Mouse (Mus musculus) limb, embryonic 14.5 days (tissue): ENCODE results near the gene Armc10. TPM values are rescaled to one million over a fixed set of nuclear protein-coding genes. Genes with fewer than 3 reads are reported as not detected.
"Not testable (repeated sequence)": the region's sequence is repeated elsewhere in the genome, so short reads cannot be mapped to it uniquely, and the experiment has no call there.

Source experiments
- ATAC-seq: fragments of 200-750 bp; cut with Nextera tagmentation; 2 replicates; pipeline ENCODE4 v1.8.0; 2017; ENCODE audit warnings: low read depth, moderate number of reproducible peaks, moderate TSS enrichment; ENCODE audit not compliant: low FRiP score
- DNase-seq: peaks from one replicate; pipeline ENCODE4 v3.0.0-alpha.2; 2015; ENCODE audit warnings: low spot score
- H3K27ac ChIP-seq: fragments of 300-500 bp; sonication (generic); replicated peaks from 2 replicates; pipeline ENCODE4 v1.5.1; 2014; ENCODE audit warnings: low read depth, mild to moderate bottlenecking, low read length, moderate library complexity, mixed read lengths
- H3K27me3 ChIP-seq: fragments of 300-500 bp; sonication (generic); 2 replicates; pipeline ENCODE4 v1.6.1; 2014; ENCODE audit warnings: low read length, mixed read lengths; ENCODE audit not compliant: control insufficient read depth, insufficient read depth
- H3K36me3 ChIP-seq: fragments of 300-500 bp; sonication (generic); 2 replicates; pipeline ENCODE4 v1.6.1; 2014; ENCODE audit warnings: mild to moderate bottlenecking, low read length, moderate library complexity, mixed read lengths; ENCODE audit not compliant: control insufficient read depth, insufficient read depth
- H3K4me1 ChIP-seq: fragments of 300-500 bp; sonication (generic); 2 replicates; pipeline ENCODE4 v1.6.1; 2014; ENCODE audit warnings: antibody characterized with exemption, low read length, mixed read lengths; ENCODE audit not compliant: control insufficient read depth, insufficient read depth
- H3K4me2 ChIP-seq: fragments of 300-500 bp; sonication (generic); replicated peaks from 2 replicates; pipeline ENCODE4 v1.6.1; 2014; ENCODE audit warnings: low read depth, mild to moderate bottlenecking, low read length, moderate library complexity; ENCODE audit not compliant: severe bottlenecking
- H3K4me3 ChIP-seq: fragments of 300-500 bp; sonication (generic); replicated peaks from 2 replicates; pipeline ENCODE4 v1.5.1; 2014; ENCODE audit warnings: low read length
- H3K9ac ChIP-seq: fragments of 300-500 bp; sonication (generic); 2 replicates; pipeline ENCODE4 v1.6.1; 2014; ENCODE audit warnings: mild to moderate bottlenecking, low read depth, low read length, moderate library complexity; ENCODE audit not compliant: severe bottlenecking
- H3K9me3 ChIP-seq: fragments of 300-500 bp; sonication (generic); 2 replicates; pipeline ENCODE4 v1.6.1; 2016; ENCODE audit warnings: low read length; ENCODE audit not compliant: control insufficient read depth
- POLR2A ChIP-seq: fragments of 200-500 bp; IDR thresholded peaks from 2 replicates; pipeline ENCODE4 v1.8.0; 2012; ENCODE audit warnings: inconsistent platforms, mild to moderate bottlenecking, moderate library complexity, borderline replicate concordance; ENCODE audit not compliant: insufficient read depth, insufficient read length; ENCODE audit errors: extremely low read depth
- WGBS: fragments of 180-500 bp; shearing (Covaris S2); extraction: QIAGEN DNeasy Blood & Tissue Kit; methylation state at CpG from one replicate; pipeline ENCODE4 v1.1.7; 2014; 5-methylcytosine and 5-hydroxymethylcytosine counted together
- polyA plus RNA-seq, 2 experiments: library from polyadenylated mRNA; depleted of rRNA in 1 of 2; stranded (reverse) in 1 of 2; unstranded in 1 of 2; fragments of >200 nt; fragmentation: Nextera tagmentation in 1 of 2; extraction: Ambion mirVana in 1 of 2; gene quantifications; 2 replicates each; pipeline versions ENCODE4 v1.2.1 to v1.2.3; 2012 to 2014

Armc10 gene
- polyA plus RNA-seq, 2 experiments: 44.4 to 56.0 TPM

DNA sequence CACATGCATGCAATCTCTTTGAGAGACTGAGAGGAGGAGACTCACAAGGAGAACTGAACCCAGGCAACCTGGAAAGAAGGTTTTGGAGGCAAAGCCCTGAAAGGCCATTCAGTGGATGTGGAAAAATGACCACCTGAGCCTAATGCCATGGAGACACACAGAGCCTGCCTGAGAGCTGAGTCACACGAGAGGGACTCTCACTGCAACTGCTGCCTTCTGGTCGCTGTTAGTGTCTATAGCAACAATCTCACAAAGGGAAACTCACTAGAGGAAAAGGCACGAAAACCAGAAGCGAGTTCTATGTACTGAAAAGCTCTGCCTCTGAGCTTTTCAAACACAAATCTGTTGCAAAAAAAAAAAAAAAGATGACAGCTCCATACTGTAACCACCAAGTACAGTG lies 41.4 kb downstream of the Armc10 start:
- 71% methylated on average over 4 of the region's 4 CpGs for WGBS
- Histone ChIP-seq H3K4me3 (no peak overlapping the region), H3K27ac (no peak overlapping the region), H3K27me3 (no peaks in the 10 kb centered on the region), H3K36me3 (0 out of 2 replicates have a peak, but pooled peaks cover 3% of the 10 kb centered on the region), H3K4me2 (no peak overlapping the region), H3K9ac (no peak overlapping the region), H3K4me1 (no peaks in the 10 kb centered on the region), H3K9me3 (no peaks in the 10 kb centered on the region)
- TF ChIP-seq POLR2A: no peak
- DNase-seq (no peak), ATAC-seq (no peak)

DNA sequence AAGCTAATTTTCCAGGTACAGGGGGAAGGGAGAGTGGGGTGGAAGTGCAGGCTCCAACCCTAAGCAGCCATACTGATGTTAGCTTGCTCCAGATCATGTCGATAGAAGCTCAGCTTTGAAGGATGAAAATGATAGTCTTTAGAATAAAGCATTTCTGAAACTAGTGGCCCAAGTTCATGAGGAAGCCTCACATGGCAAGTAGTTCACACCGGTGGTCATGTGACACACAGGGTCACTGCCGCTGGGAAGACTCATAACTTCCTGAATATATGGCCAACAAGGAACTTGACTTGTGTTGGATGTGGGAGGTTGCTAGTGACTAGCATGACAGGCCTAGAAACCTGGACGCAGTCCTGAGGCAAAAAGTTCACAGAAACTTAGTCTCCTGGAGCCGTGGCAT lies 46.6 kb downstream of the Armc10 start:
- H3K36me3 ChIP-seq: no peaks in the 10 kb centered on the region
- H3K4me2 ChIP-seq: no peak overlapping the region
- no peak overlapping the region for H3K27ac ChIP-seq
- no peak for DNase-seq
- H3K4me3 ChIP-seq: no peak overlapping the region
- no peak overlapping the region for H3K9ac ChIP-seq
- no peak for ATAC-seq
- H3K9me3 ChIP-seq: no peaks in the 10 kb centered on the region
- H3K4me1 ChIP-seq: no peaks in the 10 kb centered on the region
- no peaks in the 10 kb centered on the region for H3K27me3 ChIP-seq
- WGBS: 96% methylated on average over 5 of the region's 5 CpGs
- no peak for TF ChIP-seq POLR2A

DNA sequence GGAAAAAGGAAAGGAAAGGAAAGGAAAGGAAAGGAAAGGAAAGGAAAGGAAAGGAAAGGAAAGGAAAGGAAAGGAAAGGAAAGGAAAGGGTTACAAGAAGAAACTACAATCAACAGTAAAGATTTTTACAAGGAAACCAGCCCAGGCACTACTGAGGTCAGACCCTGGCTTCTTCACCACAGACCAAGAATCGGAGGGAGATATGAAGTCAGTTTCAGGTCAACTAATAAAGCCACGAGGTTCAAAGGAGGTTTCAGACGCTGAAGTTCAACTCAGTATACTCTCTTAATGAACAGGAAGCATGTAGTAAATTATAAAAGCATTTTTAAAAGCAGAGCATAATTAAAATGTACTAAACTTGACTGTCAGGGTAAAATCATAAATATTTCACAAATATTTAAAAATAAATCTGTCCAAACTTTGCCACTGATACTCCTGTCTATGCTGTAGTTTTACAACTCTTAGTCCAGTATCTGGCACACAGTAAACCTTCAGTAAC lies 47.8 kb downstream of the Armc10 start:
- ATAC-seq (no peak), DNase-seq (no peak)
- WGBS: 27% methylated on average over 3 of the region's 3 CpGs
- Histone ChIP-seq H3K4me3 (no peak overlapping the region), H3K4me1 (no peaks in the 10 kb centered on the region), H3K27me3 (no peaks in the 10 kb centered on the region), H3K27ac (no peak overlapping the region), H3K9me3 (no peaks in the 10 kb centered on the region), H3K36me3 (no peaks in the 10 kb centered on the region), H3K9ac (no peak overlapping the region), H3K4me2 (no peak overlapping the region)
- TF ChIP-seq POLR2A: no peak

DNA sequence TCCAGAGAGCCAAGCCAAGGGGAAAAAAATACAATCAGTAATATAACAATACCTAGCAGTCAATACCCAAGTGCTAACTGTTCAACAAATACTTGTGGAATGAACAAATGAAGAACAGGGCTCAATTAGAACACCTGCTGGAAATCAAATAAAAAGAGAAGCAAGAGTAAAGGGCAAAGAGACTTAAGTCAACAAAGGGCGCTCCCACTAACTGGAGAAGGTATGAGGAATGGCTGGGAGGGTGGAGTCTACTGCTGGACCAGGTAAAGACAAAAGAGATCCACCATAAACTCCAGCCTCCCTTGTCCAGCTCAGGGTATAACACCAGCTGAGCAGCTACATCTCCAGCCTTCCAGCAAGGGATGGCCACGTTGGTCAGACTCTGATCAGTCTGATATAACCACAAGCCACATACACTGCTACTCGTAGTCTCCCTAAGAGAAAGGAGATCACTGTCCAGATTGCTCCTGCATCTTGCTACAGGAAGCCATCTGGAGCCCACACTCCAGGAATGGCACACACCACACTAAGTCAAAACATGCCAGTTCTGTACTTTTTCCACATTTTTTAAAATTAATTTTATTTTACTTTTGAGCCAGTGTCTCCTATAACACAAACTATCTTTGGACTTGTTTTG lies 49.4 kb downstream of the Armc10 start:
- no peak overlapping the region for H3K27ac ChIP-seq
- no peak for TF ChIP-seq POLR2A

DNA sequence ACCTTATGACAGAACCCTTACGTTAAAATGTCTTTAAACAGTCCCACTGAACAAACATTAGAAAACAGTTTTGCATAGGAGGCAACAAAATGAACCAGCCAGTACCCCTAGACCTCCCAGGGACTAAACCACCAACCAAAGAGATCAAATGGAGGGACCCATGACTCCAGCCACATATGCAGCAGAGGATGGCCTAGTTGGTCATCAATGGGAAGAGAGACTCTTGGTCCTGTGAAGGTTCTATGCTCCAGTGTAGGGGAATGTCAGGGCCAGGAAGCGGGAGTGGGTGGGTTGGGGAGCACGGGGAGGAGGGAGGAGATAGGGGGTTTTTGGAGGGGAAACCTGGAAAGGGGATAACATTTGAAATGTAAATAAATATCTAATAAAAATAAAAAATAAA lies 53.9 kb downstream of the Armc10 start:
- not testable (repeated sequence) for H3K9me3 ChIP-seq, ATAC-seq, H3K27ac ChIP-seq, H3K27me3 ChIP-seq, H3K4me2 ChIP-seq, H3K9ac ChIP-seq, H3K4me3 ChIP-seq, DNase-seq, H3K36me3 ChIP-seq, H3K4me1 ChIP-seq
- WGBS: 96% methylated on average over 3 of the region's 3 CpGs

More for the DNA sequence above, 49.4 kb downstream of the Armc10 start:
- no peak overlapping the region for H3K4me3 ChIP-seq
- DNase-seq (no peak), ATAC-seq (no peak)
- no peak overlapping the region for H3K9ac ChIP-seq
- H3K9me3 ChIP-seq: no peaks in the 10 kb centered on the region
- no peak overlapping the region for H3K4me2 ChIP-seq
- no peaks in the 10 kb centered on the region for H3K36me3 ChIP-seq
- H3K27me3 ChIP-seq: no peaks in the 10 kb centered on the region
- H3K4me1 ChIP-seq: no peaks in the 10 kb centered on the region
- 90% methylated on average over 3 of the region's 3 CpGs for WGBS
